Mouse (Mus musculus): ENCODE measurements around the gene Aanat.
"Not testable (repeated sequence)": the region's sequence is repeated elsewhere in the genome, so short reads cannot be mapped to it uniquely, and the experiment has no call there.

Aanat gene

DNA sequence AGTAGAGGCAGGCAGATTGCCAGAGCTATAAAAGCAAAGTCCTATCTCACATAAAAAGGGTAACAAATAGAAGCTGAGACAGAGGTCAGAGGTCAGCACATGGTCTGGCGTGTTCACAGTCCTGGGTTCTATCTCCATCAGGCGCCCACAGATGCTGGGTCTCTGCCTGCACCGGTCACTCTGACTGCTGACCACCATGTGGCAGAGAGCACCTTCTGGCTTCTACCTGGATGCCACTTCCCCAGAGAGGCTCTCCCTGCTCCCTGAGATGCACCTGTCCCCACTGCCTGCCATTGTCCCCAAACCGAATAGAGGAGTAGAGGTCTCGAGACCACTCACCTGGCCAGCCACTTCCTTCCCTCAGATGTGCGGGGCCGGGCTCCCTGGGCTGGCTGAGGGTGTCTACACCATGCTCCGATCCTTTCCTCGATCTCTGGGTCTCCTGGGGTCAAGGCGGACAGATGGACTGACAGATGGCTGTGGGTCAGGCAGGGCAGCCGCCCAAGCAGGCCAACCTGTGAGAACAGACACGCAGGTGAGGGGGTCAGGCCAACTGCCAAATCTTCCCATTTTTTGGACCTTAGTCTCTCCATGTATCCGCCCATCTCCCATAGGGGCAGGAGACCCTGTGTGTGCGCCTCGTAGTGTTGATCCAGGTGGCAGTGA, 23.9 kb downstream of the Aanat start:
- DNase-seq (ENCODE audit: extremely low spot score, low read depth, low spot score): no peak

DNA sequence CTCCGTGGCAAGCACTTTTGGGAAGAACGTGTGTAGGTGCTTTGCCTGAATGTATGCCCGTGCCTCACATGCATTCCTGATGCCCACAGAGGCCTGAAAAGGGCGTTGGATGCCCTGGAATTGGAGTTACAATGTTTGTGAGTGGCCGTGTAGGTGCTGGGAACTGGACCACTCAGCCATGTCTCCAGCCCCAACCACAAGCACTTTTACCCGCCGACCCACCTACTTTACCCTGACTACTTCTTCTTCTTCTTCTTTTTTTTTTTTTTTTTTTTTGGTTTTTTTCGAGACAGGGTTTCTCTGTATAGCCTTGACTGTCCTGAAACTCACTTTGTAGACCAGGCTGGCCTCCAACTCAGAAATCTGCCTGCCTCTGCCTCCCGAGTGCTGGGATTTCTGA, 24.9 kb downstream of the Aanat start:
- not testable (repeated sequence) for DNase-seq (ENCODE audit: extremely low spot score, low read depth, low spot score)

DNA sequence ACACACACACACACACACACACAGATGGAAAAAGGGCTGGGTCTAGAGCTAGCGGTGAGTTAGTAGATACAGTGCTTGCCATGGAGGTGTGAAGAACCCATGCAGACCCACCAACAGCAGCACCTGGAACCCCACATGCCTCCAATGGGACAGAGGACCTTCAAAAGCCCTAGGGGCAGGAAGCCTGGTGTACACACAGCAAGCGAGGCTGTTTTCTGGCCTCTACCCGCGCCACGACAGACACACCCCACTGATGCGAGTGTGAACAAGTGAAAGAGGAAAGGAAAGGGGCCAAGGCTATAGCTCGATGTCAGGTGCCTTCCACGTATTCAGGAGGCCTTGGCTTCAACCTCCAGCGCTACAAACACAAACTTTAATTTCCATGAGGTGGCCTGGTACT, 25.7 kb downstream of the Aanat start:
- DNase-seq (ENCODE audit: extremely low spot score, low read depth, low spot score): no peak

DNA sequence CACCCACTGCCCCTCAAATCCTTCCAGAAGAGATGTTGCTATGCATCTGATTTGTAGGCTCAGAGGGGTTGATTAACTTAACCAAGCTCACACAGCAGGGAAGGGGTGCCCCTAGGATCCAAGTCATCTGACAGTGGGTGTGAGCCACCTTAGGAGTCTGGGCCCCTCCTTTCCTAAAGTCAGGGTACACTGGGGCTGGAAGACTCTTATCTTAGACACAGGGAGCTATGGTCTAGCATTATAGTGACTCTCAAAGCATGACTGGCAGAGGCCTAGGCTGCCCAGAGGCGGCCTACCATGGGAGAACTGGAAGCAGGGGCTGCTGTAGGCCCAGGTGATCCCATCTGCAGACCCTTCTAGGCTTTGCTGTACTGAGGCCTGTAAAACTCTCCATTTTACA, 26.3 kb downstream of the Aanat start:
- no peak for DNase-seq (ENCODE audit: extremely low spot score, low read depth, low spot score)

DNA sequence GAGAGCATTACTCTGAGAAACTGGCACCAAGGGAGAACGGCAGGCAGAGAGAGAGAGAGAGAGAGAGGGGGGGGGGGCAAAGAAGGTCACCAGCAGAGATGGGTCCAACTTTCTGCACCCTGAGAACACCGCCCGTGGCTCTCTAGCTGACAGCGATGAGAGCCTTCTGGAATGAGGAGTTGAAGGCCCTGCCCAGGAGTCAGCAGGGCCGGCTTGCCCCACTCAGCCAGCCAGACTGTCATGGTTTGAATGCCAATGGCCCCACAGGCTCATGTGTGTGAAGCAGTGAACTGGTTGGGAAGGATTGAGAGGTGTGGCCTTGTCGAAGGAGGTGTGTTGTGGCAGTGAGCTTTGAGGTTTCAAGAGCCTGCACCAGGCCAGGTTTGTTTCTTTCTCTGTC, 27.0 kb downstream of the Aanat start:
- DNase-seq (ENCODE audit: extremely low spot score, low read depth, low spot score): no peak

DNA sequence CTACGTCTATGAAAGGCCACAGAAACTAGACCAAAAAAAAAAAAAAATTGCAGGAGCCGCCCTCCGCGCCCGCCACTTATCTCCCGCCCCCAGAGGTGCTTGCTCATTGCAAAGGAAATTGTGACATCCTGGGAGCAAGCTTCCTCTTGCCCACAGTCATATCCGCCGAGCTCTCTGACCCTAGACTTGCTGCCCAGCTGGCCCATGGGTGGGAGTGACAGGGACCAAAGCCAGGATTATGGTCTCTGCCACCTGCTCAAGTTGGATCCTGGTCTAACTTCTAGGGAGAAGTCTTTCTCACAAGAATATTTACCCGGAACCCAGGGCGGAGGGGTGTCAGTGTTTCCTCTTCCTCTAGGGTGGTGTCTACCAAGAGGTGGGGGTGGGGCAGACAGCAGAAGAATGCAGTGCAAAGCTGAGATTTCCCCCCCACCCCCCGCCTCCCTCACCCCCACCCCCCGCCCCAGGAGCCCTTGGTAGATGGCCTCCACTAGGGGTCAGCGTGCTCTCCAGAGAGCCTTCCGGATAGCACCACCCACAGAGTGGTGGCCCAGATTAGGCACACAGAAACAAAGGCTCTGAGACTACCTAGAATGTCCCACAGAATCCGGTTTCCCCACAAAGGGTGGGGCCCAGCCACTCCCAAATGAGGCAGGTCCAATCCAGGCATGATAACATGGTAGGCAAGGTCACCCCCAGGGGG, 29.7 kb downstream of the Aanat start:
- no peak for DNase-seq (ENCODE audit: extremely low spot score, low read depth, low spot score)

DNA sequence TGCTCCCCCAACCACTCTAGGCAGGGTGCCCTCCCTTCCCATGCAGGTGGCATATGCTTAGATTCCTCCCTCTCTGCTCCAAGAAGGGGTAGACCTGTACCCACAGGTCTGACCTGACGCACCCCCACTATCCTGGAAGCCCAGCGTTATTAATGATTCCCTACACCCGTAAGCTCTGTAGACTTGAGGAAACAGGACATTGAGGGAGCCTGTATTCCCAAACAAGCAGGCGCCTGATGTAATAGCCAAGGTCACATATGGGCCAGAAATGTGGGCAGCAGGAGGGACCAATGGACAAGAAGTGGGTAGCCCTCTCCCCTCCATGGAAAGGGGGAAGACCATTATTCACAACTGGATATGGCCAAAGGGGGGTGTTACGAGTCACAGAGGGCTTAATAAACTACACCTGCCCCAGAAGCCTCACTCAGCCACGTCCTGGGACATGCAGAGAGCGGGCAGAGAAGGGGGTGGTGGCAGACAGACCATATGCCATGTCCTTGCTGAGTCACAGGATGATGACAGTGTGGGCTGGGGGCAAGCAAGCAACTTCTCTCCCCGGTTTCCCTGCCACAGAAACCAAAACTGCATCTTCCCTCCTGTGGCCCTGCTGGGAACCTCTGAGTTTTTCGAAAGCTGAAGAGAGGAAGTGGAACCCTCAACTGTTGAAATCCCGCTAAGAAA, 30.3 kb downstream of the Aanat start:
- no peak for DNase-seq (ENCODE audit: extremely low spot score, low read depth, low spot score)

DNA sequence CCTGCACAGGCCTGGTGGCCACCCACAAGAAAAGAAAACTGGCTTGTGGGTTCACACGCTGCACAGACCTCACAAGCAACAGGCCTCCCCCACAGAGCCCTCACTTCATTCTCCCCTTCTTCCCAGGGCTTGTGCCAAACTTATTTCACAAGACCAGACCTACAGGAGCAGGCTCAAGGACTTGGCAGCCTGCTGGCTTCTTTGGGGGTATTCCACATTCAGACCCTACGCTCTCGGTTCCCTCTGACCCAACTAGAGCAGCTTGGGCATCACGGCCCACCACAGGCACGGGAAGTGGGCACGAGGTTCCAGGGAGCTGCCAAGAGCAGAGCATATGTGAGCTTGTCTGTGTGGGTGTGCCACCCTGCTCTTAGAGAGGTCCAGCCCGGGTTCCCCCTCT, 31.4 kb downstream of the Aanat start:
- no peak for DNase-seq (ENCODE audit: extremely low spot score, low read depth, low spot score)

DNA sequence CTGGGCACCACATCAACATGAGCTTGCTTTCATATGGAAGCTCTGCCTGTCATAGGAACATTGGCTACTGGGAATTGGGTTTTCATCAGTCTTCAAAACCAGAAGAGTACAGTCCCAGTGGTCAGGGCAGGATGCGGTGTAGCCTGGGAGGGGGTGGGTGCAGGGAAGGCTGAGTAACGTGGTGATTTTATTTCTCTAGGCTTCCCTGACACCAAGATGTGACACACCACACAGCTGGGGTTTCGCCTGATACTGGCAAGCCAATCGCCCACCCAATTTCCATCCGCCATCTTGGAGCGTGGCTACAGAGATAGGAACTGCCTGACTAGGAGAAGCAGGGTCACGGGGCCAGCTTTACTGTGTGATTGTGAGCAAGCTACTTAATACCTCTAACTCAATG, 32.4 kb downstream of the Aanat start:
- no peak for DNase-seq (ENCODE audit: extremely low spot score, low read depth, low spot score)

DNA sequence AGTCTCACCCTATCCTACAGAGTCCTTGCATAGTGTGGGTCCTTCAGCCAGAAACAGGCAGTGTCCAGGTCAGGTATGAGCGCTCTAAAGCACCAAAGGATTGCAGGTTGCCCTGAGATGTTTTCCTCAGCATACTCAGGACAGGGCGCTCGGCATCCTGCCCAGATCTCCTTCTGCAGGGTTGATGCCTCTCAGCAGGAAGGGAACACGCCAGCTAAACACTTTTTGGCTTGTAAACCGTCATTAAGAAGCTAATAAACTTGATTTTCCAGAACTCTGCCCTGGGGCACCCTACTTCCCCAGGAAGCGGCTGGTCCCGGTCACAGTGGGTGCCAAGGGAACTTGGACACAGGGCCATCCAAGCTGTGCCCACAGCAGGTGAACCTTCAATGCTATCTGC, 32.9 kb downstream of the Aanat start:
- DNase-seq (ENCODE audit: extremely low spot score, low read depth, low spot score): no peak

DNA sequence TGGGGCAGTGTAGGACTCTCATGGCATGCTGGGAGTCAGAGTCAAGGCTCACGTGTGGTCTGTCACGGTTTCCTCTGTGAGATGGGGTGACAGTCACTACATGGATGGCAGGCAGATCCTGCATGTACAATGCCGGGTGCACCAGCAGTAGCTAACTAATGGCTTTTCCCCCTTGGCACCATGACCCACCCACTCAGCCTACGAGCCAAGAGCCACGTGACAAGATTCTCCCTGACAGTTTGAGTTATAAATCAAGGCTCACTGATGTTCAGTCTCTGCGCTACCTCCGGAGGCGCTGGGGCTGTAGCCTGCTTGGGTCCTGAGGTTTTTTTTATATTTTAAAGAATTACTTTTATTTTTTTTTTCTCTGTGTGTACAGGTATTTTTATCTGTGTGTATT, 33.3 kb downstream of the Aanat start:
- no peak for DNase-seq (ENCODE audit: extremely low spot score, low read depth, low spot score)

DNA sequence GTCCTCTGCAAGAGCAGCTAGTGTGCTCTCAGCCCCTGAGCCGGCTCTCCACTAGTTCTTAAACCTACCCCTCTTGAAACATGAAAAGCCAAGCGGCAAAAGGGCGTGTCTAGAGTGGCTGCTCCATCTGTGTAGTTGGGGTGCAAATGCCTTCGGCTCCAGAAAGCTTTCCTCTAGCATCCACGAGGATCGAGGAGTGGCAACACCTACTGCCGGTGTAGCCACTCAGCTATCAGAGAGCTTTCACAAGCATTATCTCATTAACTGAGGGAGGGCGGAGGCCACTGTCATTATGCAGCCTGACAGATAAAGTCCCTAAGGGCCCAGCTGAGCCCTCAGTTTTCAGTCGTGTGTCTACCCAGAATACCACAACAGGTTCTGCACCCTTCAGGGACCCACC, 33.8 kb downstream of the Aanat start:
- no peak for DNase-seq (ENCODE audit: extremely low spot score, low read depth, low spot score)

DNA sequence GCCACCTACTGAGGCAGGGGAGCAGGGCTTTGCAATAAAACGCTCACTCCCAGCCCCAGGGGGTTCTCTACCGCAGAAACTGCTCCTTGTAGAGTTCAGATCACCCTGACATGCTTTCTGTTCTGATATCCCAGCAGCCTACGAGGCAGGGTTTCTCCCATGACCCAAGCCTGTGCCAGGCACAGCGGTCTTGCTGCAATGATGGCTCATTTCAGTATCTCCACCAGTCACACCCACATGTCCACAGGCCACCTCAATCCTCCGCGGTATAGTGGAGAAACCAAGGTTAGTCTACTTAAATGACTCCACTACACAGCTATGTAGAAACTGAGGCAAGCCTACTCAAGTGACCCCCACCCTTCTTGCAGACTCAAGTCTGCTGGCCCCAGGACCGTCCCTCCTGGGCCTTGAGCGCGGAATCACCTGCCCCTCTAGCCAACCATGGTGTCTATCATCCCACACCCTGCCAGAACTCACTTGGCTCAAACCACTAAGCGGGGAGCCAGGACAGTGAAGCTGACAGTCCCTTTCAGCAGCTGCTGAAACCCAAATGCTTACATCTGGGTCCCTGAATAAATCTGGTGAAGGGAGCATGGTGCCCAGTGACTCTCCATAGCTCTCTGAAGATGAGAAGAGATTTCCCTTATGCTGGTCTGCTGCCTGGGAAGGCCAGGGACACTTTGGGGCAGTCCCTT, 34.5 kb downstream of the Aanat start:
- no peak for DNase-seq (ENCODE audit: extremely low spot score, low read depth, low spot score)

DNA sequence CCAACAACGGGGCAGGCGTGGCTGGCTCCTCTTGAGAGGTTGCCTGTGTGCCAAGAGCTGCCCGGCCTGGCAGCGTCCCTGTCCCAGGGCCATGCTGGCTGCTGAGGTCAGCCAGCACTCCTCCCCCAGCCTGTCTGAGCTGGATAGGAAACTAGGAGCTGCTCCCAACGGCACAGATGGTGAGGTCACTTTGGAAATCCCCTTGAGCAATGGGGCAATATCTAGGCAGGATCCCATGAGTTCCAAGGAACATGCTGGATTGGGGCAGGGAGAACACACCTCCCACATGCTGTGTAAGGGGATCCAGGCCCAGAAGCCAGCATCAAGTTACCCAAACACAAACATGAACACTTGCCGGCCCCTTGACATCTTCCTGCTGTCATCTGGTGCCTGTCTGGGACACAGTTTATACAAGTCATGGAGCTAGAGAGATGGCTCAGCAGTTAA, 35.0 kb downstream of the Aanat start:
- DNase-seq (ENCODE audit: extremely low spot score, low read depth, low spot score): no peak

DNA sequence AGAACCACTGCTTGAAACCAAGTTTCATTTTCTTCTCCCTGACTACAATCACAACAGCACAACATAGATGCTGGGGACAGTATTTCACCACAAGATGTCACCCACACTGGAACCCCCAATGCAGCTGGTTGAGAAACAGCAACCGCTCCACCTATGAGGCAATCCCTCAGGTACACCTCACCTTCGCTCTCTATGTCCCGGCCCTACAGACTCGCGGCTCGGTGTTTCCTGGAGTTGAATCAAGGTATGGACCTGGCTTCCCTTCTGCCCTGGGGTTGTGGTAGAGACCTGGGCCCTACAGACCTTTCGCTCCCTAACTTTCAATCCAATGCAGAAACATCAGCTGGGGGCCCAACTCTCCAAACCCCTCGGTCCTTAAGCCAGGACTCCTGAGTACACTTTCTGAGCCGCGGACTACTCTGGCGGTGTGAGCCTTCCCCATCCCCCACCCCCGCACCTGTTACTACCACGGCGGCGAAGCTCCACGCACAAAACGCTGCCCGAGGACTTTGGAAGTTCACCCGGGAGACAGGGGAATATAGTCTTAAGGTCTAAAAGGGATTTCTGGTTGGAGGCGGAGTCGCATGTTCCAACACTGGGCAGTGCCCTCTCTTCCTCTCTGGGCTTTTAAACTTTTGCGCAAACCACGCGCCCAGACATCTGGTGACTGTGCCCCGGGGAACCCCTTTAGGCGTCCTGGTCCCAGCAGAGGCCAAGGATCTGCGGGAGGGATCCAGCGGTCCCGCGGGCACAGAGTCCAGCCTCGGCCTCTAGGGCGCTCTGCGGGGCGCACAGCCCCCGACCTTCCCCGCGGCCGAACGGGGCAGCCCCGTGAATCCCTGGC, 37.3 kb downstream of the Aanat start:
- no peak for DNase-seq (ENCODE audit: extremely low spot score, low read depth, low spot score)

DNA sequence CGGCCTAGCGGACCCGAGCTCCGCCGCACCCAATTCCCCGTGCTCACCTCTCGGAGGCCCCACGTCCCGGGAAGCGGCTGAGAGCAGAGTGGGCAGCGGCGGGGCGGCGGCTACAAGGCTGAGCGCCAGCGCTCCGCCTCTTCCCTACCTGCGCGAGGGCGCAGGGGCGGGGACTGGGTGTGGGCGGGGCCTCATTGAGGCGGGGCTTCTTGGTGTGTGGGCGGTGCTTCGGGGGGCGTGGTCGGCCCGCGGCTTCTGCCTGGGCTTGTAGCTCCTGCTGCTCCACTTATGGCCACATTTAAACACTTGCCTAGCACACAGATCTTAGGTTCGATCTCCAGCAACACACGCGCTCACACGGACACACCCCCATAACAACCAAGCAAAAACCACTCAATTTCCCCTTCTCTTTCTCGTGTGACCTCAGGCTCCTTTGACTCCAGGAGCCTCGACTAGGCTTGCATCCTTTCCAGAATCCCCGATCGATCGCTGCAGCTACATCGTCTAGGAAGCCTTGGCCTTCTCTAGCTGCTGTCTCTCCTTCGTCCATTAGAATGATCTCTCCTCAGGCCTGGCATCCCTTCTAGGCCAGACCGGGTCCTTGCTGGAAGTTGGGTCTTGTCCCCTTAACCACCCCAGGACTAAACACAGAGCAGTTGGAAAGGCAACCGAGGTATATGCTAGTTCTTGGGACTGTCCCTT, 38.0 kb downstream of the Aanat start:
- no peak for DNase-seq (ENCODE audit: extremely low spot score, low read depth, low spot score)

DNA sequence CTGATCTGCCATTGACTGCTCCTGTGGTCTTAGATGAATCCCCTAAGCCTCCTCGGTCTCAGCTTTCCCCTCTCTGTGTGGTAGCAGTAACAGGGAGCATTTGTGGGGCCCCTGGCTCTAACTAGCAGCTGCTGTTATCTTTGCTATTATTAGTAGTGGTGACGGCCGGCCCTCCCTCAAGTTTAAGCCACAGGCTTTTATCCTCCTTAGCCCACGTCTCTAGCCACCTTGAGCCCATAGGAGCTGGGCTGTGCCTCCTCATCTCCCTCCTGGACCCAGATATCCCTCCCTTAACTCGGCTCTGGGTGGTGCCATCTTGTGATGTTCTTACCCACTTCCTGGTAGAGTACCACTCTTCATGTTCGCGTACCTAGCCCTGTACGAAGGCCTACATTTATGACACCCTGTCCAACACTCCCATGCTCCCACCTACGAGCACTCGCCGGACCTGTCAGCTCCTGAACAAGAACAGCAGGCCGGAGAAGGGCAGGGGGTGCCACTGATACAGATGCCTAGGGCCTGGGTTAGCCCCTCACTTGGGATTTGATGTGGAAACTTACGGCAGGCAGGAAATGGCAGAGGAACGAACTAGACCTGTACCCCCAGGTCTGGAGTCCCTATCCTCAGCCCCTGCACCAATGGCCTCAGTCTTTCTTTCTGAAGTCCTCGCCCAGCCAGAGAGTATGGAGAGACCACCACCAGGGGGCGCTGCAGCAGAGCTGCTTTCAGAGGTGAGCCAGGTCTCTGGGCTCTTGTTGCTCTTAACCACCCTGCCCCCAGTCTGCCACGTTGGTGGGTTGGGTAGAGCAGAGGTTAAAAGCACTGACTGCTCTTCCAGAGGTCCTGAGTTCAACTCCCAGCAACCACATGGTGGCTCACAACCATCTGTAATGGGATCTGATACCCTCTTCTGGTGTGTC, 39.1 kb downstream of the Aanat start:
- DNase-seq (ENCODE audit: extremely low spot score, low read depth, low spot score): no peak

DNA sequence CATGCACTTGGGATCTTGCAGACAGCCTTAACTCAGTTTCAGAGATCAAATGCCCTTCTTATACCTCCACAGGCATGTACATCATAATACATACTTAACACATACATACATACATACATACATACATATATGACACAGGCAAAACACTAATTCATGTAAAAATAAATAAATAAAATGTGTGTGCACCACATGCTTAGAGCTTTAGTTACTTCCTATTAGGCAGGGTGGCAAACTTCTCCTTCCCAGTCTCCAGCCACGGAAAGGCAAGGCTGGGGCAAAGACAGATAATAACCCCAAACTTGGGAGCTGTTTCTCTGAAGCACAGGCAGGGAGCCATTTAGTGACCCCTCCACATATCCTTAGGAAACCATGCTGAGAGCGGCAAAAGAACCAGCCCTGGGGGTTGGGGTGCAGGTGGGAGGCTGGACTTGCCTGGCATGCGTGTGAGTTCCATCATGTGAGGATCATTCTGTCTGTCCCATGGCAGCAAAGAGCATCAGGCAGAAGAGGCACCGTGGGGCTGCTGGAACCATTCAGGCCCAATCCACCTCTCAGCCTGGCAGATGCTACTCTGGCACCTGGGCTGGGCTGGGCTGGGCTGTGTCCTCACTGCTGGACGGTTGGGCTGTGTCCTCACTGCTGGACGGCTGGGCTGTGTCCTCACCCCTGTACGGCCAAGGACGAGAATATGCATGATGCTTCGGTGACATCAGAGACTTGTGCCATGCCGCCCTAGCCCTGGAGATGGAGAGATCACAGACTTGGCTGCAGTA, 40.3 kb downstream of the Aanat start, which contains the start of gene Rhbdf2:
Rhbdf2 (minus strand) TSS at position 721 of the 773 bp plus-strand sequence.
- DNase-seq (ENCODE audit: extremely low spot score, low read depth, low spot score): no peak
